Mouse (Mus musculus) layer of hippocampus, adult 11-12 months (tissue): ENCODE measurements around the gene Tshz2.

Experiments
- DNase-seq: peaks from one replicate; pipeline ENCODE4 v3.0.0; 2022; ENCODE audit warnings: low spot score

Tshz2 gene

GRCm38 (mm10) chr2:169871436-169872060 lies 238.7 kb downstream of the Tshz2 start:
- no peak for DNase-seq

GRCm38 (mm10) chr2:169873442-169873841 lies 240.6 kb downstream of the Tshz2 start:
- no peak for DNase-seq

- DNase-seq = no peak
These were observed 255.1 kb downstream of the Tshz2 start for GRCm38 (mm10) chr2:169887921-169888320.

- no peak for DNase-seq
These were observed 259.7 kb downstream of the Tshz2 start for GRCm38 (mm10) chr2:169892441-169893038.

- no peak for DNase-seq
These were observed 270.1 kb downstream of the Tshz2 start for GRCm38 (mm10) chr2:169902896-169903295.

- DNase-seq = no peak
These were observed 273.6 kb downstream of the Tshz2 start for GRCm38 (mm10) chr2:169906396-169906795.

- no peak for DNase-seq
These were observed 275.2 kb downstream of the Tshz2 start for GRCm38 (mm10) chr2:169907979-169908378.

- DNase-seq = no peak
These were observed 277.8 kb downstream of the Tshz2 start for GRCm38 (mm10) chr2:169910606-169911005.

GRCm38 (mm10) chr2:169912826-169913225 lies 280.0 kb downstream of the Tshz2 start:
- DNase-seq = peak; percentile 8

GRCm38 (mm10) chr2:169914903-169915302 lies 282.1 kb downstream of the Tshz2 start:
- DNase-seq = peak; percentile 27

- no peak for DNase-seq
These were observed 282.5 kb downstream of the Tshz2 start for GRCm38 (mm10) chr2:169915326-169915725.

- DNase-seq = no peak
These were observed 286.4 kb downstream of the Tshz2 start for GRCm38 (mm10) chr2:169919111-169919695.

GRCm38 (mm10) chr2:169924177-169924810 lies 291.5 kb downstream of the Tshz2 start:
- DNase-seq = no peak

GRCm38 (mm10) chr2:169925466-169925865 lies 292.7 kb downstream of the Tshz2 start:
- no peak for DNase-seq

- DNase-seq = no peak
These were observed 293.2 kb downstream of the Tshz2 start for GRCm38 (mm10) chr2:169926016-169926415.

GRCm38 (mm10) chr2:169927401-169927800 lies 294.6 kb downstream of the Tshz2 start:
- no peak for DNase-seq

GRCm38 (mm10) chr2:169928447-169929120 lies 295.8 kb downstream of the Tshz2 start:
- DNase-seq = no peak

- peak; percentile 22 for DNase-seq
These were observed 297.0 kb downstream of the Tshz2 start for GRCm38 (mm10) chr2:169929540-169930497.

GRCm38 (mm10) chr2:169935642-169936041 lies 302.8 kb downstream of the Tshz2 start:
- DNase-seq = no peak

GRCm38 (mm10) chr2:169940297-169941142 lies 307.7 kb downstream of the Tshz2 start:
- no peak for DNase-seq
